Mouse (Mus musculus): ENCODE data around the gene Zmym6.

Gene Zmym6

GRCm38 (mm10) chr4:127124331-127124730, 47.1 kb downstream of the Zmym6 start:
- no peak for DNase-seq (ENCODE audit: low spot score)

GRCm38 (mm10) chr4:127125834-127126463, 48.8 kb downstream of the Zmym6 start:
- DNase-seq (ENCODE audit: low spot score): peak; percentile 88

GRCm38 (mm10) chr4:127134687-127135086, 57.5 kb downstream of the Zmym6 start:
- no peak for DNase-seq (ENCODE audit: low spot score)

- no peak for DNase-seq (ENCODE audit: low spot score)
Observed at GRCm38 (mm10) chr4:127137591-127137990, 60.4 kb downstream of the Zmym6 start.

GRCm38 (mm10) chr4:127138486-127138885, 61.3 kb downstream of the Zmym6 start:
- DNase-seq (ENCODE audit: low spot score): no peak

GRCm38 (mm10) chr4:127150031-127150430, 72.8 kb downstream of the Zmym6 start:
- no peak for DNase-seq (ENCODE audit: low spot score)

GRCm38 (mm10) chr4:127153345-127153744, 76.2 kb downstream of the Zmym6 start:
- DNase-seq (ENCODE audit: low spot score): no peak

- DNase-seq (ENCODE audit: low spot score): no peak
Observed at GRCm38 (mm10) chr4:127155757-127156156, 78.6 kb downstream of the Zmym6 start.

GRCm38 (mm10) chr4:127157746-127158145, 80.6 kb downstream of the Zmym6 start:
- DNase-seq (ENCODE audit: low spot score): no peak

- DNase-seq (ENCODE audit: low spot score): no peak
Observed at GRCm38 (mm10) chr4:127163926-127164325, 86.7 kb downstream of the Zmym6 start.

GRCm38 (mm10) chr4:127167096-127167495, 89.9 kb downstream of the Zmym6 start:
- no peak for DNase-seq (ENCODE audit: low spot score)

- DNase-seq (ENCODE audit: low spot score): no peak
Observed at GRCm38 (mm10) chr4:127167731-127168130, 90.5 kb downstream of the Zmym6 start.

GRCm38 (mm10) chr4:127168211-127168913, 91.2 kb downstream of the Zmym6 start:
- DNase-seq (ENCODE audit: low spot score): no peak

- no peak for DNase-seq (ENCODE audit: low spot score)
Observed at GRCm38 (mm10) chr4:127168914-127169345, 91.7 kb downstream of the Zmym6 start, which contains the start of gene Dlgap3. Gene Dlgap3 (plus strand): TSS chr4:127169204.

GRCm38 (mm10) chr4:127169346-127170221, 92.4 kb downstream of the Zmym6 start:
- DNase-seq (ENCODE audit: low spot score): no peak

- DNase-seq (ENCODE audit: low spot score): no peak
Observed at GRCm38 (mm10) chr4:127170866-127171265, 93.7 kb downstream of the Zmym6 start.

GRCm38 (mm10) chr4:127171341-127171905, 94.2 kb downstream of the Zmym6 start:
- DNase-seq (ENCODE audit: low spot score): no peak

GRCm38 (mm10) chr4:127172119-127172518, 94.9 kb downstream of the Zmym6 start:
- DNase-seq (ENCODE audit: low spot score): no peak

GRCm38 (mm10) chr4:127172614-127173013, 95.4 kb downstream of the Zmym6 start:
- DNase-seq (ENCODE audit: low spot score): no peak

GRCm38 (mm10) chr4:127173461-127173860, 96.3 kb downstream of the Zmym6 start:
- DNase-seq (ENCODE audit: low spot score): peak; percentile 69
